Mouse (Mus musculus) CD8-positive naive resting alpha-beta T cell, adult 57 days (primary cell): Measurements from ENCODE around the gene Tmem147. TPM values are rescaled to one million over a fixed set of nuclear protein-coding genes. Genes with fewer than 3 reads are reported as not detected.

ENCODE experiments used
- total RNA-seq: library from RNA; stranded (reverse); gene quantifications from one replicate; pipeline ENCODE4 v1.2.4, GENCODE M21; 2023

Gene Tmem147
- total RNA-seq = 47.1 TPM

DNA sequence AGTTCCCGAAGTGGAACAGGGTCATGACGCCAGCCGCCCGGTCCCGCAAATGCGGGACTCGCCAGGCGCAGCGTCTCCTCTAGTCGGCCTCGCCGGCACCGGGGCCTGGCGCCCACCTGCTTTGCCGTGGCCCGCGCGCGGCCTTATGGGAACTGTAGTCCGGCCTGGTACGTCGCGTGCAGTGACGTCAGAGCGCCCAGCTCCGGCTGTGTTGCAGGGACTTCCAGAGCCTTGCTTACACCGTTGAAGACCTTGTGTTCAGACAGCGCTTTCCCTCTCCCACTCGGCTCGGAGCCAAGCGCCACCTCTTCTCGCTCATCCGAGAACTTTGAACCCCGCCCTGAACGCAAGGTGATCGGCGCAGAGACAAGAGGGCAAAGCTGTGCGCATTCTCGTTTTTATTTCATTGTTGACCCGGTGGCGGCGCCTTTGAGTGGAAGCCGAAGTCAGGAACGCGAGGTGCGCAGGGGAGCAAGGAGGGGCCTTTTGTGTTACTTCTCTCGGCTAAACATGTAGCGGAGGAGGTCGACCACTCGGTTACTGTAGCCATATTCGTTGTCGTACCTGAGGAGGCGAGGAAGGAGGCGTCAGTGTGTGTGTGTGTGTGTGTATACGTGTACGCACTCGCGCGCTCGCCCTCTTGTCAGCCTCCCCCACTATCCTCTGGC lies at the start of gene Tmem147:
Gene Tmem147 (minus strand): TSS at position 145 of the 668 bp plus-strand sequence.

DNA sequence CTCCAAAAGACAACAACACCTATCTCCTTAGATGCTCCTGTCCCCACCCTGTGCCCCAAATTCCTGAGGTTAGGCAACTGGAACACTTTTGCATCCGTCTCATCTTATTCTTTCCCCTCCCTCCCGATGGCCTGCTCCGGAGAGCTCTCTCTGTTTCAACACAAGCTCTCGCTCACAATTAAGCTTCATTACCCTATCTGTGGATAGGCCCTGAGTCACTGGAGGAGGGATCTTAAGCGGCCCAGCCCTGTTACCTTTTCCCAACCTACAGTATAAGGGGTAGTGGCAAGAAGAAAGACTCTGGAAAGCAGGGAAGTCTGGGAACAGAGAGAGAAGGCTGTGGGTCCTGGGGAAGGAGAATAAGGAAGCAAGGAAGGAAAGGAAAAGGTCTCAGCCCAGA lies 34.1 kb upstream of the Tmem147 start, which contains the start of gene Dmkn:
Gene Dmkn (plus strand): TSS at position 301 of the 400 bp plus-strand sequence.

DNA sequence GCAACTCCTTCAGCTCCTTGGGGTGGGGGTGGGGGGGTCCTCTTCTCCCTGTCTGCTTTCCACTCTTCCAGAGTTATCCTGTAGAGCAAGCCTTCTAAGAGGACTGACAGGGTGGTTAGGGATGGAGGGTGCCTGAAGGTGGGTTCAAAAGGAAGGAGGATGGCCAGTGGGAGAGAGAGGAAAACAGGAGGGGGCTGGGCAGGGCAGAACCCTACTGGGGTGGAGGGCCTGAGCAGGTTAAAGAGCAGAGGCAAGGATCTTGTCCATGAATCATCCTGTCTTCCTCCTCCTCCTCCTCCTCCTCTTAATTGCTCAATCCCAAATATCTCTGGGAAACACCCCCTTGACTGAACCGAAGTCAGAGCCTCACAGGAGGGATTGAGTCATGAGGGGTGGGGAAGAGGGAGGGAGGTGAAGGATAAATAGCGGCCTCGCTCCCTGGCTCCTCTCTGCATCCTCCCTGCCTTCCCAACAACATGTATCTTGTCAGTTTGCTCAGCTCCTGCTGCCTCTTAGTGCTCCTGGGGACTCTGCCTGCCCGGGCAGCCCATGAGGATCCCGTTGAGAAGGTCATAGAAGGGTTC lies 21.8 kb upstream of the Tmem147 start, which contains the start of gene Sbsn:
Gene Sbsn (plus strand): TSS at position 386 of the 584 bp plus-strand sequence.

DNA sequence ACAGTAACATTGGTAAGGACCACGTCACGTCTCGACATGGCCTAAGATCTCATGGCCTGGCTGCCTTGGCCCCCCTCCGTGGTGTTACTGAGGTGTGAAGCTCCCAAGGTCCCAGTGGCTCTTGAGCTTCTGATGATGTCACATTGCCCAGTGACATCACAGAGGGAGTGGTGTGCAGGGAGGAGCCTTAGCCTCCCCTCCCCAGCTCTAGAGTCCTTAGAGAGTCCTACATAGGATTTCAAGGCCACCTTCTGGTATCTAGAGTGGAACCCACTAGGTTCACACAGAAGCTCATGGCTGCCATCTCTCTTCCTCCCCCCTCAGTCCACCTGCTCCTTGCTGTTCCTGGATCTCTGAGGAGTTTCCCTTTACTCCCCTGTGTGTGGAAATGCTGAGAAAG lies 14.3 kb upstream of the Tmem147 start, which contains the start of gene Gapdhs:
Gene Gapdhs (minus strand): TSS at position 65 of the 400 bp plus-strand sequence.

DNA sequence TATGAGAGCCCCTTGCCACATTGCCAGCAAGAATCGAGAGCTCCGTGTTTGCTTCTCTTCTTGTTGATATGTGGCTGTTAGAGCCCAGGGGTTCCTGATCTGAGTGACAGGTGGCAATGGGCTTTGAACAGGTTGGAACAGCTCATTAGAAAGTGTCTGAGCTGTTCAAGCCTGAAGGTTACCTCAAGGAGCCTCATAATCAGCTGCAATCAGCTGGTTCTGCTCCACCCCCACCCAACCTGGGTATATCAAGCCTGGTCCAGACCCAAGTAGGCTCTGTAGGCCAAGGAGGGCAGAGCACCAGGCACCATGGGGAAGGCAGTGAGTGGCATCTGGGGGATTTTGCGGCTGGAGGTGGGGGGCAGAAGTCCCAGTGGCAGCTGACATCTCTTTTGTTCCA lies 17.4 kb downstream of the Tmem147 start, which contains the start of gene Atp4a:
Gene Atp4a (plus strand): TSS at position 268 of the 400 bp plus-strand sequence.

DNA sequence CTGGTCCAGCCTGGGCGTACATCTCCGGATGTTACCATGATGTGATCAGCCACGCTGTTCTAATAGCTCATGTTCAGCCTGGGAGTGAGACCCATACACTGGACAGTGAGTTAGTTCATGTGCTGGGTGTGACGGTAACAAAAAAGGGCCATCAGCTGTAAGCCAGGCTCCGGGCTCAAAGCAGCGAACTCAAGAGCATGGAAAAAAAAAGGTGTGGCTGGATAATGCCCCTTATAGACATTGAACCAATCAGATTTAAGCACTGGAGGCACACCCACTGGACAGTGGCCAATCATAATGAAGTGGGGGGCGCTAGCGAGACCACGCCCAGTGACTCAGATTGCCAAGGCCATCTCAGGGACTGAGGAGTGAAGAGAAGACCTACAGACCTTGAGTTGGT lies 30.8 kb downstream of the Tmem147 start, which contains the start of gene 2200002J24Rik:
Gene 2200002J24Rik (plus strand): TSS at position 338 of the 400 bp plus-strand sequence.

Other genes starting within 250 kb of the Tmem147 start
- gene Prodh2, start 235.9 kb downstream of the Tmem147 start, total RNA-seq = not detected
- gene Arhgap33, start 194.5 kb downstream of the Tmem147 start, total RNA-seq = 7.0 TPM
- gene Hspb6, start 177.4 kb downstream of the Tmem147 start, total RNA-seq = 4.1 TPM
- gene Proser3, start 177.2 kb downstream of the Tmem147 start, total RNA-seq = 11.5 TPM
- gene Lin37, start 169.7 kb downstream of the Tmem147 start, total RNA-seq = 39.9 TPM
- gene U2af1l4, start 166.2 kb downstream of the Tmem147 start, total RNA-seq = 77.5 TPM
- gene Gm49396, start 166.2 kb downstream of the Tmem147 start, total RNA-seq = 30.1 TPM
- gene Psenen, start 165.9 kb downstream of the Tmem147 start, total RNA-seq = 104 TPM
- gene Igflr1, start 164.1 kb downstream of the Tmem147 start, total RNA-seq = 48.2 TPM
- gene Kmt2b, start 140.8 kb downstream of the Tmem147 start, total RNA-seq = 106 TPM
- gene Zbtb32, start 130.6 kb downstream of the Tmem147 start, total RNA-seq = not detected
- gene Upk1a, start 116.7 kb downstream of the Tmem147 start, total RNA-seq = 0.49 TPM
- gene Cox6b1, start 103.4 kb downstream of the Tmem147 start, total RNA-seq = 185 TPM
- gene Etv2, start 93.7 kb downstream of the Tmem147 start, total RNA-seq = not detected
- 91.5 TPM for gene Rbm42, start 79.2 kb downstream of the Tmem147 start, total RNA-seq
- 37.6 TPM for gene Haus5, start 64.5 kb downstream of the Tmem147 start, total RNA-seq
- not detected for gene Pmis2, start 57.9 kb downstream of the Tmem147 start, total RNA-seq
- not detected for gene 2200002J24Rik, start 30.6 kb downstream of the Tmem147 start, total RNA-seq
- gene Atp4a, start 17.3 kb downstream of the Tmem147 start, total RNA-seq = not detected
- not detected for gene Gapdhs, start 14.1 kb upstream of the Tmem147 start, total RNA-seq
- 6.2 TPM for gene Sbsn, start 21.9 kb upstream of the Tmem147 start, total RNA-seq
- not detected for gene Dmkn, start 34.2 kb upstream of the Tmem147 start, total RNA-seq
- not detected for gene Krtdap, start 58.4 kb upstream of the Tmem147 start, total RNA-seq
- 1.3 TPM for gene Ffar2, start 94.2 kb upstream of the Tmem147 start, total RNA-seq
- gene Ffar3, start 126.6 kb upstream of the Tmem147 start, total RNA-seq = not detected
- 1.3 TPM for gene Ffar1, start 132.0 kb upstream of the Tmem147 start, total RNA-seq
- 60.4 TPM for gene Cd22, start 150.8 kb upstream of the Tmem147 start, total RNA-seq
- not detected for gene Mag, start 185.3 kb upstream of the Tmem147 start, total RNA-seq
- not detected for gene Hamp2, start 195.1 kb upstream of the Tmem147 start, total RNA-seq
- gene Hamp, start 214.5 kb upstream of the Tmem147 start, total RNA-seq = not detected
- 165 TPM for gene Usf2, start 227.3 kb upstream of the Tmem147 start, total RNA-seq
- 5.6 TPM for gene Lsr, start 243.9 kb upstream of the Tmem147 start, total RNA-seq
- not detected for gene Fam187b, start 244.2 kb upstream of the Tmem147 start, total RNA-seq